Mouse (Mus musculus) megakaryocyte, embryonic 14.5 days (primary cell): ENCODE measurements at regions not wholly inside any gene's neighbourhood (a gene's known extent, or its start where the extent isn't known, plus 50 kb on each side); places are given as distances from the start of the nearest gene placed in this dataset.

Experiments
- FLI1 ChIP-seq: IDR thresholded peaks from 2 replicates; pipeline ENCODE4 v1.6.1; 2012; ENCODE audit warnings: low read length, inconsistent platforms, mixed read lengths
- GATA1 ChIP-seq: IDR thresholded peaks from 3 replicates; pipeline ENCODE4 v1.6.1; 2012; ENCODE audit warnings: mixed read lengths, low read length, inconsistent platforms, borderline replicate concordance

- TF ChIP-seq GATA1 (no peak), FLI1 (no peak)
Measured at GRCm38 (mm10) chr13:70989999-70990645, 148.5 kb upstream of the Adamts16 start.
